In the genomic region with DNA sequence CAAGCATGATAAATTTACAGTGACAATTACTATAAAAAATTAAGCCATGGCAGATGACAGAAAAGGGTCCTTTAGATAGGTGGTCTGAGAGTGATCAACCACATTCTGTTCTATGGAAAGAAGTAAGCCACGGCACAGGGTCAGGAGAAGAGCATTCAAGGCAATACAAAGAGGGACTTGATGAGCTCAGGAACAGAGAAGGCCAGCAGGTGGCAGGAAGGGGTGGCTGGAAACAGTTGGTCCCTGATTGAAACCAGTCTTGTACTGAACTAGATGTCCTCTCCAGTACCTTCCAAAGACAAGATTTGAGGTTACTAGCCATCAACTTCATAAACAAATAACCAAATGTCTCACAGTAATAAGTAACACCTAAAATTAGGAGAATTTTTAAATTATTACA, we compare ENCODE assay signal across 9 mouse cellular contexts. TPM values are rescaled to one million over a fixed set of nuclear protein-coding genes. Genes with fewer than 3 reads are reported as not detected.
DNase-seq lines count a peak whose midpoint lies in the region; ATAC-seq and TF ChIP-seq lines count a peak whose summit lies in the region.
"Had no signal": no experiment of that assay in that cellular context is flagged by ENCODE, and none has a peak within 500 bp of the region (broad histone marks: within the 10 kb centered on the region; RNA-seq: fewer than 3 reads in every experiment).

No protein-coding gene starts in this region.

- H3K27me3 ChIP-seq in heart, postnatal 0 days (ENCODE audit: control insufficient read depth, insufficient read depth, low read length) = no peaks in the 10 kb centered on the region
- no peaks in the 10 kb centered on the region for H3K27me3 ChIP-seq in ES-Bruce4 (ENCODE audit: control insufficient read depth, insufficient read depth, low read length, poor library complexity, severe bottlenecking)
- H3K27me3 ChIP-seq in limb, embryonic 10.5 days (ENCODE audit: low read depth, poor library complexity, severe bottlenecking) = peaks cover 90% of the 10 kb centered on the region
- H3K27me3 ChIP-seq: neural tube, embryonic 12.5 days had no signal

- no peaks in the 10 kb centered on the region for H3K9me3 ChIP-seq in heart, postnatal 0 days (replicated peaks; ENCODE audit: control insufficient read depth, low read length)
- H3K9me3 ChIP-seq in ES-Bruce4 (replicated peaks; ENCODE audit: control insufficient read depth, insufficient read depth, low read length, poor library complexity, severe bottlenecking) = no peaks in the 10 kb centered on the region
- no peaks in the 10 kb centered on the region for H3K9me3 ChIP-seq in limb, embryonic 10.5 days (replicated peaks)
- H3K9me3 ChIP-seq: neural tube, embryonic 12.5 days had no signal

- TF ChIP-seq EP300 in heart, postnatal 0 days (IDR thresholded peaks at IDR 0.05; ENCODE audit: low read depth) = no peak
- TF ChIP-seq EP300 in ES-Bruce4 (IDR thresholded peaks at IDR 0.05; ENCODE audit: insufficient read depth, low read depth, low read length) = no peak

- DNase-seq in heart, postnatal 0 days (ENCODE audit: low spot score) = no peak
- no peak for DNase-seq in heart, postnatal 25 days (ENCODE audit: low spot score)
- DNase-seq in c-Kit-positive CD71-positive TER-119-positive erythroid progenitor cells, embryonic 14.5 days (ENCODE audit: low spot score) = peak; percentile 3
- peak; percentile 27 to 48 for DNase-seq in lung, adult 18-20 months
- no peak for DNase-seq in limb, embryonic 10.5 days (ENCODE audit: low spot score)
- no peak for DNase-seq in layer of hippocampus, postnatal 25 days (ENCODE audit: extremely low spot score in 1 of 2, low spot score in 1 of 2)

- TF ChIP-seq CTCF in heart, postnatal 0 days (IDR thresholded peaks at IDR 0.05; ENCODE audit: low read depth) = peak; percentile 42
- peak; percentile 12 for TF ChIP-seq CTCF in ES-Bruce4 (IDR thresholded peaks at IDR 0.05; ENCODE audit: low read depth, low read length)

- WGBS in heart, postnatal 0 days = 39% methylated on average over 1 of the region's 1 CpGs
- WGBS in limb, embryonic 10.5 days = 52% methylated on average over 1 of the region's 1 CpGs

- no peak overlapping the region for H3K9ac ChIP-seq in heart, postnatal 0 days (replicated peaks; ENCODE audit: low read depth, low read length)
- no peak overlapping the region for H3K9ac ChIP-seq in ES-Bruce4 (ENCODE audit: low read depth, poor library complexity, severe bottlenecking)
- H3K9ac ChIP-seq: neural tube, embryonic 12.5 days had no signal

- H3K27ac ChIP-seq in heart, postnatal 0 days (ENCODE audit: low read depth) = no peak overlapping the region
- no peak overlapping the region for H3K27ac ChIP-seq in ES-Bruce4 (ENCODE audit: insufficient read depth, low read length)
- H3K27ac ChIP-seq in limb, embryonic 10.5 days = no peak overlapping the region
- H3K27ac ChIP-seq: neural tube, embryonic 12.5 days had no signal

- no peaks in the 10 kb centered on the region for H3K36me3 ChIP-seq in heart, postnatal 0 days (replicated peaks; ENCODE audit: control insufficient read depth, insufficient read depth, low read length)
- no peaks in the 10 kb centered on the region for H3K36me3 ChIP-seq in ES-Bruce4 (ENCODE audit: control insufficient read depth, insufficient read depth, low read length, poor library complexity, severe bottlenecking)
- H3K36me3 ChIP-seq in limb, embryonic 10.5 days = no peaks in the 10 kb centered on the region
- H3K36me3 ChIP-seq: neural tube, embryonic 12.5 days had no signal

- no peak overlapping the region for H3K4me2 ChIP-seq in heart, postnatal 0 days (ENCODE audit: low read depth, low read length)
- H3K4me2 ChIP-seq: neural tube, embryonic 12.5 days had no signal

- no peak for TF ChIP-seq POLR2A in ES-Bruce4 (IDR thresholded peaks at IDR 0.05; ENCODE audit: insufficient read depth, low read length)

- intact Hi-C loops in heart, postnatal 25 days (cut with DNase I) = loop anchor here (5.0 kb wide), 2 partner anchors 57 to 97 kb away; partner anchors contain the start of gene Cdkl5

- no peak for ATAC-seq in heart, postnatal 0 days (ENCODE audit: insufficient read depth, low read depth)
- ATAC-seq in granulocyte monocyte progenitor cell, adult 5-6 weeks (replicated peaks; ENCODE audit: poor library complexity, severe bottlenecking) = no peak

- no peak overlapping the region for H3K4me3 ChIP-seq in heart, postnatal 0 days (ENCODE audit: low read depth, low read length)
- no peak overlapping the region for H3K4me3 ChIP-seq in ES-Bruce4 (ENCODE audit: low read depth, low read length)
- no peak overlapping the region for H3K4me3 ChIP-seq in limb, embryonic 10.5 days
- H3K4me3 ChIP-seq: neural tube, embryonic 12.5 days had no signal

- H3K4me1 ChIP-seq in heart, postnatal 0 days (ENCODE audit: control insufficient read depth, insufficient read depth) = no peaks in the 10 kb centered on the region
- no peaks in the 10 kb centered on the region for H3K4me1 ChIP-seq in ES-Bruce4 (ENCODE audit: control insufficient read depth, insufficient read depth, low read length)
- no peaks in the 10 kb centered on the region for H3K4me1 ChIP-seq in limb, embryonic 10.5 days
- H3K4me1 ChIP-seq: neural tube, embryonic 12.5 days had no signal

RNA-seq across cellular contexts. Expression of gene Gja6, which starts 28.7 kb away (rescaled TPM):
- total RNA-seq in heart, postnatal 0 days (2014; rRNA removed; ENCODE audit: low replicate concordance) = 0.73 and 1.5 TPM in 2 replicates
- 0.07 TPM in 1 of 2 replicates, not detected in the other for polyA plus RNA-seq in heart, postnatal 0 days (2015; fragmentation: Nextera tagmentation; extraction: Ambion mirVana)
- total RNA-seq in heart, postnatal 25 days (2021) = not detected
- 0.65 and 1.3 TPM in 2 replicates for polyA plus RNA-seq in ES-Bruce4 (2011; ENCODE audit: insufficient read depth, insufficient read length, low read depth, missing spikeins)
- polyA plus RNA-seq in limb, embryonic 10.5 days (2016; fragmentation: Nextera tagmentation; extraction: Ambion mirVana) = 0.24 TPM in 1 of 2 replicates, not detected in the other
- 1 to 10 TPM in 1 of 2 experiments, under 1 TPM in 1; 0.34 to 1.9 TPM for total RNA-seq in layer of hippocampus, postnatal 25 days (2021)
- total RNA-seq in granulocyte monocyte progenitor cell, adult 5-6 weeks (2014; fragmentation: Nextera tagmentation) = not detected in 2 replicates
- not detected in 2 replicates for total RNA-seq in granulocyte monocyte progenitor cell, adult 5-6 weeks (2017)

RNA-seq across cellular contexts. Expression of gene Cdkl5, which starts 59.0 kb away (rescaled TPM):
- 3.3 and 4.4 TPM in 2 replicates for total RNA-seq in heart, postnatal 0 days (2014; rRNA removed; ENCODE audit: low replicate concordance)
- polyA plus RNA-seq in heart, postnatal 0 days (2015; fragmentation: Nextera tagmentation; extraction: Ambion mirVana) = 1.7 TPM in 2 replicates
- 1 to 10 TPM; 5.6 to 6.6 TPM for total RNA-seq in heart, postnatal 25 days (2021)
- 7.3 and 7.8 TPM in 2 replicates for polyA plus RNA-seq in ES-Bruce4 (2011; ENCODE audit: insufficient read depth, insufficient read length, low read depth, missing spikeins)
- polyA plus RNA-seq in limb, embryonic 10.5 days (2016; fragmentation: Nextera tagmentation; extraction: Ambion mirVana) = 0.87 and 1.4 TPM in 2 replicates
- 100 to 1,000 TPM; 103 to 116 TPM for total RNA-seq in layer of hippocampus, postnatal 25 days (2021)
- 2.3 and 3.7 TPM in 2 replicates for total RNA-seq in granulocyte monocyte progenitor cell, adult 5-6 weeks (2014; fragmentation: Nextera tagmentation)
- 1.4 and 1.5 TPM in 2 replicates for total RNA-seq in granulocyte monocyte progenitor cell, adult 5-6 weeks (2017)

Comparison
In these comparisons a context has a peak if more than half of its experiments do, and no peak if none do; other contexts are left out.
1. DNase-seq: peak in c-Kit-positive CD71-positive TER-119-positive erythroid progenitor cells, embryonic 14.5 days (single experiment) and lung, adult 18-20 months (2 of 2); none in heart, postnatal 0 days (single experiment), heart, postnatal 25 days (single experiment), limb, embryonic 10.5 days (single experiment) and layer of hippocampus, postnatal 25 days (0 of 2).
2. RNA of gene Cdkl5, which starts 59.0 kb away (total RNA-seq): 103 to 116 TPM in layer of hippocampus, postnatal 25 days; 5.6 to 6.6 TPM in heart, postnatal 25 days, 1.4 to 3.7 TPM in granulocyte monocyte progenitor cell, adult 5-6 weeks and 3.3 to 4.4 TPM in heart, postnatal 0 days; every median in the first group is over 10 times any median in the second.